Mouse (Mus musculus) CH12F3 (cell line): ENCODE measurements around the gene Bcar1.

Experiments
- in situ Hi-C: fragments of 300-500 bp; cut with MboI; formaldehyde crosslinking; loops from 2 replicates; pipeline ENCODE4 v1.14.3; 2020; ENCODE audit warnings: low sequenced_read_pairs

The Bcar1 gene

GRCm38 (mm10) chr8:111769764-111770428 is 26.3 kb upstream of the Bcar1 start:
- in situ Hi-C loops, result no loop called here

GRCm38 (mm10) chr8:111769296-111769695 is 25.7 kb upstream of the Bcar1 start:
- in situ Hi-C loops, result no loop called here

GRCm38 (mm10) chr8:111768651-111769050 is 25.0 kb upstream of the Bcar1 start:
- in situ Hi-C loops, result no loop called here

- in situ Hi-C loops, result no loop called here
These were observed 22.0 kb upstream of the Bcar1 start for GRCm38 (mm10) chr8:111765616-111766015.

GRCm38 (mm10) chr8:111765096-111765495 is 21.5 kb upstream of the Bcar1 start:
- in situ Hi-C loops, result no loop called here

GRCm38 (mm10) chr8:111760708-111761107 is 17.1 kb upstream of the Bcar1 start:
- in situ Hi-C loops, result no loop called here

- in situ Hi-C loops, result no loop called here
These were observed 15.2 kb upstream of the Bcar1 start for GRCm38 (mm10) chr8:111758817-111759216.

- in situ Hi-C loops, result no loop called here
These were observed 14.0 kb upstream of the Bcar1 start for GRCm38 (mm10) chr8:111757599-111757998.

- in situ Hi-C loops, result no loop called here
These were observed 11.1 kb upstream of the Bcar1 start for GRCm38 (mm10) chr8:111754736-111755135.

- in situ Hi-C loops, result no loop called here
These were observed 10.5 kb upstream of the Bcar1 start for GRCm38 (mm10) chr8:111754088-111754487.

- in situ Hi-C loops, result no loop called here
These were observed 5.2 kb upstream of the Bcar1 start for GRCm38 (mm10) chr8:111748766-111749165.

GRCm38 (mm10) chr8:111747866-111748649 is 4.4 kb upstream of the Bcar1 start:
- in situ Hi-C loops, result no loop called here

- in situ Hi-C loops, result no loop called here
These were observed 3.2 kb upstream of the Bcar1 start for GRCm38 (mm10) chr8:111746582-111747465.

GRCm38 (mm10) chr8:111745591-111746418 is 2.2 kb upstream of the Bcar1 start:
- in situ Hi-C loops, result no loop called here

- in situ Hi-C loops, result no loop called here
These were observed 1.5 kb upstream of the Bcar1 start for GRCm38 (mm10) chr8:111745086-111745485.

- in situ Hi-C loops, result no loop called here
These were observed 363 bp downstream of the Bcar1 start for GRCm38 (mm10) chr8:111743101-111743791.

GRCm38 (mm10) chr8:111742261-111743037 is 1.2 kb downstream of the Bcar1 start:
- in situ Hi-C loops, result no loop called here

- in situ Hi-C loops, result no loop called here
These were observed 2.1 kb downstream of the Bcar1 start for GRCm38 (mm10) chr8:111741556-111741955.

- in situ Hi-C loops, result no loop called here
These were observed 2.6 kb downstream of the Bcar1 start for GRCm38 (mm10) chr8:111740994-111741393.
